Mouse (Mus musculus): ENCODE measurements around the gene Map4k4.

GRCm38 (mm10) chr1:40051157-40051556 is 150.4 kb downstream of the Map4k4 start:
- TF ChIP-seq CTCF (IDR thresholded peaks at IDR 0.05; ENCODE audit: low read depth, low read length): no peak
- TF ChIP-seq POLR2A (IDR thresholded peaks at IDR 0.05; ENCODE audit: extremely low read depth, insufficient read depth, low read length): no peak
